Mouse (Mus musculus): ENCODE results near the gene Stmn1. TPM values are rescaled to one million over a fixed set of nuclear protein-coding genes. Genes with fewer than 3 reads are reported as not detected.

Stmn1 gene
- polyA plus RNA-seq, 1 experiment from 2014 or later: 7,875 TPM

DNA sequence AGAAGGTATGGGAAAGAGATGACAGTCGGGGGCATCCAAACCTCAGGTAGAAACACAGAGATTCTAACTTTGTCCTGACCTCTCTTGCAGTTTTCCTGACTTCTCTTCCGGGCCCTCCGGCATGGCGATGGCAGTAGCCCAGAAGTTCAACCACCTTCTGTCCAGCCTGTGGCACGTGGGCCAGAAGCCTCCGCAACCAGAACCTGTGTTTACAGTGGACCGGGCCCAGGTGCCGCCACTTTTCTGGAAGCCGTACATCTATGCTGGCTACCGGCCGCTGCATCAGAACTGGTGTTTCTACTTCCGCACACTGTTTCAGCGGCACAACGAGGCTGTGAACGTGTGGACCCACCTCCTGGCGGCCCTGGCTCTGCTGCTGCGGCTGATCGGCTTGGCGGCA lies 38.6 kb downstream of the Stmn1 start:
- 89% methylated on average over 19 of the region's 19 CpGs for WGBS
- Histone ChIP-seq H3K27me3 (no peaks in the 10 kb centered on the region), H3K27ac (replicated peaks) (no peak overlapping the region), H3K4me2 (replicated peaks) (no peak overlapping the region), H3K36me3 (0 out of 2 replicates have a peak, but pooled peaks cover 3% of the 10 kb centered on the region), H3K4me3 (no peak overlapping the region), H3K9me3 (no peaks in the 10 kb centered on the region), H3K9ac (replicated peaks) (no peak overlapping the region), H3K4me1 (peaks cover 9% of the 10 kb centered on the region)
- no peak for ATAC-seq (replicated peaks)

DNA sequence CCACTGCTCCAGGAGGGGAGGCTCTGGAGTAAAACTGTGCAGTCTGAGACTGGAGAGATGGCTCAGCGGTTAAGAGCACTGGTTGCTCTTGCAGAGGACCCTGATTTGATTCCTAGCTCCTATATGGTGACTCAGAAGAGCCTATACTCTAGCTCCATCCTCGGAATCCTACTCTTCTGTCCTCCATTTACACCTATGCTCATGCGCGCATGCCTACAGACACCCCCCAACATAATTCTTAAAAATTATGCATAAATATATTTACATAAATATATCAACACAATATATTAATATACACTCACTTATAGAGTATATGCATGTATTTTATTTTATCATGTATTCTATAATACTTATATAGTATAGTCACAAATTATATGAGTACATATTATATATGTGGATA lies 42.3 kb downstream of the Stmn1 start:
- H3K9me3 ChIP-seq: no peaks in the 10 kb centered on the region
- ATAC-seq (replicated peaks): peak; percentile 54
- peak overlapping the region; percentile 47 for H3K4me3 ChIP-seq
- H3K27me3 ChIP-seq: no peaks in the 10 kb centered on the region
- H3K4me1 ChIP-seq: peaks cover 17% of the 10 kb centered on the region
- 0 out of 2 replicates have a peak, but pooled peaks cover 3% of the 10 kb centered on the region for H3K36me3 ChIP-seq
- H3K9ac ChIP-seq (replicated peaks): no peak overlapping the region
- H3K27ac ChIP-seq (replicated peaks): no peak overlapping the region
- WGBS: 74% methylated on average over 4 of the region's 4 CpGs
- H3K4me2 ChIP-seq (replicated peaks): peak overlapping the region; percentile 84

DNA sequence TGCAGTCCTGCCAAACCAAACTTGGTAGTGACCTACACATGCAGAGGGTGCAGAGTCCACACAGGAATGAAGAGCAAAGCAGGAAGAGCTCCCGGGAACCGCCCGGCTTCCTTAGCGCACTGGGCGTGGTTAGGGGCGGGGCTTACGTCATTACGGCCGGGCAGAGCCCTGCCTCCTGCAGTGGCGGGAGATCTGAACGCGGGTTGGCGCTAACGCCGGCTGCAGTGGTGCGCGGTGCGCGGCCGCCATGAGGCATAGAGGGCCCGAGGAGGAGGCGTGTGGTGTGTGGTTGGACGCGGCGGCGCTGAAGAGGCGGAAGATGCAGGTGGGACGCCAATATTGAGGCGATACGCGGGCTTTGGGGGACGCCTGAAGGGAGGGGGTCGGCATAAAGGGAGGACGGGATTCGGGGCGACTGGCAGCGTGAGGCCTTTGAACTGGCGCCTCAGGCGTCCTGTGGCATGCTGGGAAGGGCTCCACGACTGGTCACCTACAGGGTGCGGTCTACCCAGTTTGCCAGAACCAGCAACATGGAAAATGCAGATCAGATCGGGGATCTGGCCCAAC lies 42.8 kb downstream of the Stmn1 start, which contains the start of gene Aunip:
Aunip (plus strand) TSS at position 155 of the 567 bp plus-strand sequence.
- peak; percentile 94 for ATAC-seq (replicated peaks)
- no peak within 1 kb of the TSS for H3K27ac ChIP-seq (replicated peaks)
- under 1% methylated on average over 42 of the region's 42 CpGs for WGBS
- H3K36me3 ChIP-seq: 0 out of 2 replicates have a peak, but pooled peaks cover 3% of the 10 kb centered on the region
- H3K4me3 ChIP-seq: peak within 1 kb of the TSS; percentile 47
- H3K9ac ChIP-seq (replicated peaks): peak within 1 kb of the TSS; percentile 37
- H3K27me3 ChIP-seq: no peaks in the 10 kb centered on the region
- peaks cover 17% of the 10 kb centered on the region for H3K4me1 ChIP-seq
- H3K4me2 ChIP-seq (replicated peaks): peak within 1 kb of the TSS; percentile 84
- no peaks in the 10 kb centered on the region for H3K9me3 ChIP-seq

- H3K4me2 ChIP-seq (replicated peaks): peak overlapping the region; percentile 84
- no peak overlapping the region for H3K27ac ChIP-seq (replicated peaks)
- peak overlapping the region; percentile 47; the same call in 1 of the 2 replicates for H3K4me3 ChIP-seq
- 0 out of 2 replicates have a peak, but pooled peaks cover 3% of the 10 kb centered on the region for H3K36me3 ChIP-seq
- ATAC-seq (replicated peaks): no peak
- no peaks in the 10 kb centered on the region for H3K27me3 ChIP-seq
- H3K9me3 ChIP-seq: no peaks in the 10 kb centered on the region
- H3K9ac ChIP-seq (replicated peaks): 0 out of 2 replicates have a peak overlapping the region, but pooled peaks have one; percentile 37
- WGBS: 79% methylated on average over 6 of the region's 6 CpGs
- H3K4me1 ChIP-seq: peaks cover 17% of the 10 kb centered on the region
These were observed 43.6 kb downstream of the Stmn1 start for GRCm38 (mm10) chr4:134511730-134512129.

DNA sequence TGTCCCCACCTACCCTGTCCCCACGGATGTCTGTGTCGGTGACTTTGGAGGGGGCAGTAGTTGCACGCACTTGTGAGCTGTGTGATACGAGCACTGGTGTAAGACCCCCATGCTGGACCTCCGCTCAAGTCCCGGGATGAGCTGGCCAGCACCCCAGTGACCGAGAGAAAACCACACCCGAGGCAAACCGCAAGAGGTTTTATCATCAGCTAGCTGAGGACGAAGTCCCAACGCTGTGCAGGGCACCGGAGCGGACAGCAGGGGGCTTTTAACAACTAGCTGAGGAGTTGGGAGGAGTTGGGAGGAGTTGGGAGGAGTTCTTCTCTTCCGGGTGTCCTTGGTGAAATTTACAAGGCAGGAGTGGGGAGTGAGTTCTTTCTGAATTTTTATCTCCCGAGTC lies 44.7 kb downstream of the Stmn1 start:
- no peak overlapping the region for H3K27ac ChIP-seq (replicated peaks)
- peak overlapping the region; percentile 10; the same call in 1 of the 2 replicates for H3K4me3 ChIP-seq
- no peak overlapping the region for H3K9ac ChIP-seq (replicated peaks)
- ATAC-seq (replicated peaks): no peak; the same call in 1 of the 2 replicates
- H3K36me3 ChIP-seq: no peaks in the 10 kb centered on the region
- WGBS: 29% methylated on average over 15 of the region's 15 CpGs
- H3K4me1 ChIP-seq: peaks cover 17% of the 10 kb centered on the region
- peak overlapping the region; percentile 28; the same call in 1 of the 2 replicates for H3K4me2 ChIP-seq (replicated peaks)
- H3K9me3 ChIP-seq: no peaks in the 10 kb centered on the region
- no peaks in the 10 kb centered on the region for H3K27me3 ChIP-seq

DNA sequence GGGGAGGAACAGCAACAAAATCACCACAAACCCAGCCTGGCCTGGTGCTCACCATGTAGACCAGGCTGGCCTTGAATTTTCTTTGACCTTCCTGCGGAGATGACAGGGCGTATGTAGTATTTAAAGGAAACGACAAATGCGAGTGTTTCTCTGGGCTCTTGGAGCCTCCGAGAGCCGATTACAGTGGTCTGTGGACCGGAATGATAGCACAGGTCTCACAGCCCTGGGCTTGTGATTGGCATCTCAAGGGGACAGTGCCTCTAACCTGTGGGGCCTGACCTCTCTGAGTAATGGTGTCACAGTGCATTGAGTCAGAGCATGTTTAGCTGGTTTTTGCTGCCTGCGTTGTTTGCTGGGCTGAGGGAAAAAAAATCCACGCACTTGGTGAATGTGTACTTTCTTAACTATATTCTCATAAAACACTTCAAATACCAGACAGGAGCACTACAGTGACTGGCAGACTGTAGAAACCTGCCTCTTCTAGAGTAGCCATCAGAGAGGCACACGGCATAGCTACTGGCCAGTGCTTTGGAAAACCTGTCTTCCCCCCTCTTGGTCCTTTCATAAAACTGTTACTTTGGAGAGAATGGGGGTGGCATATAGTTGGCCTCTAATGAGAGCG lies 46.3 kb downstream of the Stmn1 start:
- no peak for ATAC-seq (replicated peaks)
- no peak overlapping the region for H3K9ac ChIP-seq (replicated peaks)

GRCm38 (mm10) chr4:134515614-134516013 lies 47.5 kb downstream of the Stmn1 start:
- H3K9me3 ChIP-seq: no peaks in the 10 kb centered on the region
- 78% methylated on average over 7 of the region's 7 CpGs for WGBS
- no peak overlapping the region for H3K9ac ChIP-seq (replicated peaks)

More for the DNA sequence above, 46.3 kb downstream of the Stmn1 start:
- no peaks in the 10 kb centered on the region for H3K9me3 ChIP-seq
- peaks cover 17% of the 10 kb centered on the region for H3K4me1 ChIP-seq
- WGBS: 92% methylated on average over 11 of the region's 11 CpGs
- no peaks in the 10 kb centered on the region for H3K27me3 ChIP-seq
- no peaks in the 10 kb centered on the region for H3K36me3 ChIP-seq
- H3K27ac ChIP-seq (replicated peaks): no peak overlapping the region
- H3K4me3 ChIP-seq: no peak overlapping the region
- H3K4me2 ChIP-seq (replicated peaks): no peak overlapping the region

DNA sequence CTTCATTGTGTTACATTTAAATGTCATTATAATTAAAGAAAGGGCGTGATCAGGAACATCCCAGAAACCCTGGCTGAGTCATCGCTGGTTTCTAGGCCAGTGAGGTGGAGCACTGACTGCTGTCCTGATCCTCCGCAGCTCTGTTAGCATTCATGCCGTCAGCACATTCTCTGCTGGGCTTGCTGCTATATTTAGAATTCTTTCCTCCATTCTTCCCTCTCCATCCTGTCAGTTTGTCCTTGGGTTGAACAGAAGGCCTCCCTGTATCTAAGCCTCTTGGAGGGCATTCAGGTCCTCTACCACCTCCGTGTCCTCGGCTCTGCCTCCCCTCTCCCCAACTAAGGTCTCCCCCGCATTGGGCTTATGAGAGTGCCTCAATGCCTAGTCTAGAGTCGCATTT lies 48.9 kb downstream of the Stmn1 start:
- Histone ChIP-seq H3K9ac (replicated peaks) (no peak overlapping the region), H3K4me3 (no peak overlapping the region), H3K36me3 (no peaks in the 10 kb centered on the region), H3K27me3 (no peaks in the 10 kb centered on the region), H3K27ac (replicated peaks) (no peak overlapping the region), H3K9me3 (no peaks in the 10 kb centered on the region), H3K4me2 (replicated peaks) (no peak overlapping the region), H3K4me1 (peaks cover 5% of the 10 kb centered on the region; the same call in 1 of the 2 replicates)
- no peak for ATAC-seq (replicated peaks)
- WGBS: 79% methylated on average over 8 of the region's 8 CpGs

More at GRCm38 (mm10) chr4:134515614-134516013, 47.5 kb downstream of the Stmn1 start:
- H3K4me1 ChIP-seq: peaks cover 17% of the 10 kb centered on the region
- no peak overlapping the region for H3K4me2 ChIP-seq (replicated peaks)
- no peak for ATAC-seq (replicated peaks)
- no peak overlapping the region for H3K4me3 ChIP-seq
- no peaks in the 10 kb centered on the region for H3K36me3 ChIP-seq
- H3K27ac ChIP-seq (replicated peaks): no peak overlapping the region
- H3K27me3 ChIP-seq: no peaks in the 10 kb centered on the region

DNA sequence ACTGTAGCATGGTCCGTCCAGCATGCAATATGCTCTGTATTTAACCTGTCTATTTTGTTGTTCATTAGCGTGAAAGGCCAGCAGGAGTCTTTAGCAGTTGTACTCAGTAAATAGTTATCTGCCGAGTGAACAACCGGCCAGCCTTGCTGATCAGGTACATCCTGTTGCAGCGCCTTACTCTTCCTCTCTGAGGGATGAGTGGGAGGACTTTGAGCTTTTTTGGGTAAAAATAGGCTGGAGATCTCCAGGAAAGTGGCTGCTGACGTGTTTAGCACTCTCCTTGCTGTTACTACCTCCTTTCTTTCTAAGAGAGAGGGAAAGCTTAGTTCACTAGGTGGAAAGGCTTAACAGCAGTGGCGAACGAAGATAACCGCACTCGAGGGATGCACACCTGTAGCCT lies 49.6 kb downstream of the Stmn1 start:
- Histone ChIP-seq H3K36me3 (no peaks in the 10 kb centered on the region), H3K4me2 (replicated peaks) (no peak overlapping the region), H3K27me3 (no peaks in the 10 kb centered on the region), H3K9ac (replicated peaks) (no peak overlapping the region), H3K4me3 (no peak overlapping the region), H3K27ac (replicated peaks) (no peak overlapping the region), H3K9me3 (no peaks in the 10 kb centered on the region), H3K4me1 (peaks cover 2% of the 10 kb centered on the region; the same call in 1 of the 2 replicates)
- WGBS: 85% methylated on average over 10 of the region's 10 CpGs
- ATAC-seq (replicated peaks): no peak

DNA sequence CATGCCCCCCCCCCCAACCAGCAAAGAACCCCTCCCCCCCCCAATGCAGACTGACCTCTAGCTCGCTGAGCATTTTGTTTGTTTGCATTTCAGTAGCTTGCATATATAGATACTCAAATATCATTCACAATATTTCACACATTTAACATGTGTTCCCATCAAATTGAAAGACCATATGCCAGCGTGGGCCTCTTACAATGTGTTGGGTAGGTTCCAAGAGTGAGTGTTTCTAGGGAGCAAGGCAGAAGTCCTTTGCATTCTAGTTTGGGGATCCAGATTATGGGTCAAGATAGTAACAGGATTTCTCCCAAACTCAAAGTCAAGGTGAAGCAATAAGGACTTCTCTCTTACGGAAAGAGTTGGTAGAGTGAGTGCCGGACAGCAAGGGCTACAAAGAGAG lies 50.4 kb downstream of the Stmn1 start:
- WGBS: 83% methylated on average over 4 of the region's 4 CpGs
- Histone ChIP-seq H3K4me1 (no peaks in the 10 kb centered on the region), H3K4me3 (no peak overlapping the region), H3K9ac (replicated peaks) (no peak overlapping the region), H3K27me3 (no peaks in the 10 kb centered on the region), H3K27ac (replicated peaks) (no peak overlapping the region), H3K9me3 (no peaks in the 10 kb centered on the region), H3K36me3 (no peaks in the 10 kb centered on the region), H3K4me2 (replicated peaks) (no peak overlapping the region)
- ATAC-seq (replicated peaks): no peak

DNA sequence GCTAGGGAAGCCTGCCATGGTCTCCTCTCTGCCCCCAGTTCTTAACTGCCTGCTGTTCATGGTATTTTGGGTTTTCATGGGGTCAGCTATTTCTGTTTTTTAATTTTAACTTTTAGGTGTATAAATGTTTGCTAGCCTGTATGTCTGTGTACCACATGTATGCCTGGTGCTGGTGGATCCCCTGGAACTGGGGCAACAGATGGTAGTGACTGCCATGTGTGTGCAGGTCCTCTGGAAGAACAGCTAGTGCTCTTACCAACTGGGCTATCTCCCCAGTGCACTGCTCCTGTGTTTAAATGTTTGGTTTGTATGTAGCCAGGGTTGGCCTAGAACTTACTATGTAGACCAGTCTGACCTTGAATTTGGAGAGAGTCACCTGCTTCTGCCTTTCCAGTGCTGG lies 51.2 kb downstream of the Stmn1 start:
- ATAC-seq (replicated peaks): no peak
- H3K9me3 ChIP-seq: no peaks in the 10 kb centered on the region
- no peak overlapping the region for H3K4me2 ChIP-seq (replicated peaks)
- H3K4me1 ChIP-seq: no peaks in the 10 kb centered on the region
- H3K36me3 ChIP-seq: no peaks in the 10 kb centered on the region
- H3K9ac ChIP-seq (replicated peaks): no peak overlapping the region
- no peaks in the 10 kb centered on the region for H3K27me3 ChIP-seq
- H3K4me3 ChIP-seq: no peak overlapping the region
- H3K27ac ChIP-seq (replicated peaks): no peak overlapping the region
